Mouse (Mus musculus) heart, postnatal 0 days (tissue): Measurements from ENCODE around the gene Eif4enif1.
"Not testable (repeated sequence)": the region's sequence is repeated elsewhere in the genome, so short reads cannot be mapped to it uniquely, and the experiment has no call there.

Source experiments
- CTCF ChIP-seq: IDR thresholded peaks from 2 replicates; pipeline ENCODE4 v1.5.1; 2016; ENCODE audit warnings: antibody characterized with exemption, control low read depth, low read depth
- EP300 ChIP-seq: IDR thresholded peaks from 2 replicates; pipeline ENCODE4 v1.6.1; 2016; ENCODE audit warnings: antibody characterized with exemption, low read depth

GRCm38 (mm10) chr11:3171931-3172330 lies 30.3 kb upstream of the Eif4enif1 start:
- TF ChIP-seq CTCF, EP300: not testable (repeated sequence)
